Mouse (Mus musculus) neural tube, embryonic 13.5 days (tissue): Measurements from ENCODE around the gene Grxcr1. TPM values are rescaled to one million over a fixed set of nuclear protein-coding genes. Genes with fewer than 3 reads are reported as not detected.
A peak's percentile ranks its signal among the peaks of the same experiment; 100 is the strongest.

Experiments used
- ATAC-seq: fragments of 200-750 bp; cut with Nextera tagmentation; 2 replicates; pipeline ENCODE4 v1.8.0; 2017; ENCODE audit warnings: low read depth, mild to moderate bottlenecking, moderate TSS enrichment, moderate library complexity
- H3K27ac ChIP-seq: fragments of 300-500 bp; sonication (generic); replicated peaks from 2 replicates; pipeline ENCODE4 v1.5.1; 2015; ENCODE audit warnings: moderate library complexity, mild to moderate bottlenecking, inconsistent platforms
- H3K27me3 ChIP-seq: fragments of 300-500 bp; sonication (generic); 2 replicates; pipeline ENCODE4 v1.6.1; 2015; ENCODE audit warnings: mild to moderate bottlenecking, inconsistent platforms
- H3K36me3 ChIP-seq: fragments of 300-500 bp; sonication (generic); 2 replicates; pipeline ENCODE4 v1.6.1; 2015; ENCODE audit warnings: mild to moderate bottlenecking, inconsistent platforms
- H3K4me1 ChIP-seq: fragments of 300-500 bp; sonication (generic); replicated peaks from 2 replicates; pipeline ENCODE4 v1.6.1; 2015; ENCODE audit warnings: inconsistent platforms
- H3K4me2 ChIP-seq: fragments of 300-500 bp; sonication (generic); 2 replicates; pipeline ENCODE4 v1.6.1; 2015; ENCODE audit warnings: inconsistent platforms, mild to moderate bottlenecking, moderate library complexity
- H3K4me3 ChIP-seq: fragments of 300-500 bp; sonication (generic); 2 replicates; pipeline ENCODE4 v1.5.1; 2015; ENCODE audit warnings: mild to moderate bottlenecking, inconsistent platforms
- H3K9ac ChIP-seq: fragments of 300-500 bp; sonication (generic); 2 replicates; pipeline ENCODE4 v1.6.1; 2015; ENCODE audit warnings: moderate library complexity, mild to moderate bottlenecking, inconsistent platforms
- H3K9me3 ChIP-seq: fragments of 300-500 bp; sonication (generic); 2 replicates; pipeline ENCODE4 v1.6.1; 2016; ENCODE audit warnings: inconsistent platforms
- WGBS: fragments of 180-500 bp; shearing (Covaris S2); methylation state at CpG from one replicate; pipeline ENCODE4 v1.1.7; 2015; 5-methylcytosine and 5-hydroxymethylcytosine counted together
- polyA plus RNA-seq: library from polyadenylated mRNA; unstranded; fragments of >200 nt; fragmentation: Nextera tagmentation; extraction: Ambion mirVana; gene quantifications from 2 replicates; pipeline ENCODE4 v1.2.1, GENCODE M21; 2015

Gene Grxcr1
- polyA plus RNA-seq, 1 experiment from 2014 or later, result not detected

DNA sequence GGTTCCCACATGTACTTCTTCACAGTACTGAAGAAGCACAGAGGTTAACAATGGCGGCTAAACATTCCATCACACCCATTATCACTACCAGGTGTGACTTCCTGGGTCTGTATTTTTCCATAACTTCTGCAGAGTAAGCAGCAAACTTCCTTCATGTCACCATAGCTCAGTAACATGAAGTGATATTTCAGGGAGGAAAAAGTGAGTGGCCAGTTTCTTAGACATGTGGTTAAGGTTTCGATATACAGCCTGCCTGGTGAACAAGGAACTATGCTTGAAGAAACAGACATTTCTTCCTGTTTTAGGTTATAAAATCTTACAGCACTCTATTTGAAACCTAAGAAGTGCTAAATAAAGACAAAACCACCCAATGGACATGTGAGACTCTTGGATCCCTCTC, 1.7 kb downstream of the Grxcr1 start:
- no peak overlapping the region for H3K4me2 ChIP-seq

DNA sequence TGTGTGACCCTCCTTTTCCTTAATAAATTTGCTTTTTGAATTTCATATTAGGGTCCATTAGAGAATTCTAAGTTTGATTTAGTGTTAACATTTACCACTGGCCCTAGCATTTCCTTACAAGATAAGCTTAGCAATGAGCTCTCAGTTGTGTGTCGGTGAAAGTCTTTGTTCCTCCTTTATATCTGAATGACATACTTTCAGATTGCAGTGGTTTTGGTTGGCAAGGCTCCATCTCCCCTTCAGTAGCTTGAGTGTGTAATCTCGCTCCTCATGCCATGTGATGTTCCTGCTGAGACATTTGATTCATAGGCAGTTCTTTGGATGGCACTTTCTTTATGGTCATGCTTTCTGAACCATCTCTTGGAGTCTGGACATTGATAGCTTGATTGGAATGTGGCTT, 7.4 kb downstream of the Grxcr1 start:
- H3K4me3 ChIP-seq, result no peak overlapping the region
- no peak for ATAC-seq
- no peaks in the 10 kb centered on the region for H3K27me3 ChIP-seq
- WGBS, result 68% methylated on average over 2 of the region's 2 CpGs
- no peak overlapping the region for H3K4me2 ChIP-seq
- H3K9ac ChIP-seq, result no peak overlapping the region
- no peak overlapping the region for H3K27ac ChIP-seq
- H3K36me3 ChIP-seq, result no peaks in the 10 kb centered on the region
- no peaks in the 10 kb centered on the region for H3K4me1 ChIP-seq
- no peaks in the 10 kb centered on the region for H3K9me3 ChIP-seq

More for the DNA sequence above, 1.7 kb downstream of the Grxcr1 start:
- Histone ChIP-seq H3K27me3 (no peaks in the 10 kb centered on the region), H3K4me3 (no peak overlapping the region), H3K4me1 (no peaks in the 10 kb centered on the region), H3K9ac (no peak overlapping the region), H3K36me3 (no peaks in the 10 kb centered on the region), H3K9me3 (no peaks in the 10 kb centered on the region), H3K27ac (no peak overlapping the region)
- no peak for ATAC-seq
- WGBS, result 94% methylated on average over 2 of the region's 2 CpGs

DNA sequence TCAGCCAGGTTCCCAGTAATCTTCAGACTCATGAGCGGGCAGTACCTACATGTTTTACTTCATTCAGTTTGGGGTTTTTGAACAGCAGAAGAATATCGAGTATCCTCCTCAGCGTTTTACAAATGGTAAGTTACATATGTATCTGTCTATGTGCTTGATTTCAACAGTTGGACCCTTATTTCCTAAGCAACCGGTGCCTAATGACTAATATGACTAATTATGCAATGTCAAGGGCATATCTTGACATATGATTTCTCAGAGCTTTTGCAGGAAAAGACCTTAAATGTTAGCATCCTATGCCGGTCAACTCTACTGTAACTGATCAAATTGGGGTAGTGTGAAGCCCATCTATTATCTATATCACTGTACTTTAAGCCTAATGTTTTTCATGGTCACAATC, 11.7 kb downstream of the Grxcr1 start:
- no peaks in the 10 kb centered on the region for H3K9me3 ChIP-seq
- 96% methylated on average over 5 of the region's 5 CpGs for WGBS
- no peak overlapping the region for H3K4me3 ChIP-seq
- H3K4me1 ChIP-seq, result no peaks in the 10 kb centered on the region
- no peak for ATAC-seq
- H3K9ac ChIP-seq, result no peak overlapping the region
- H3K4me2 ChIP-seq, result no peak overlapping the region
- no peak overlapping the region for H3K27ac ChIP-seq
- H3K27me3 ChIP-seq, result no peaks in the 10 kb centered on the region
- no peaks in the 10 kb centered on the region for H3K36me3 ChIP-seq

DNA sequence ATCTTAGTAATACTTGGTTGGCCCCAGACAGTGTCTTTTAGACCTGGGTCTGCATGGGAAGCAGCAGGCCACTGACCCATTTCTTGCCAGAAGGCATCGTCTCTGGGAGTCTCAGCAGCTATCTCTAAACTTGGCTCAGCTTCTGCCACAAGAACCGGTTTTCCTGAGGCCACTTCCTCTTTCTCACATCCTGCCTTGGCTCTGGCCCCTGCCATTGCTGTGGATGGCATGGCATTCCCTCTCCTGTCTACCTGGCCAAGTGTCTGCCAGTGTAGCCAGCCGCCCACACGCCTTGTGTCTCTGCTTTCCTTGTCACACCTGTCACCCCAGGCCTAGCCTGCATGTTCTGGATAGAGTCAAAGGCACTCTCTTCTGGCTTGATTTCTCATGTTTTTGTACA, 17.1 kb downstream of the Grxcr1 start:
- Histone ChIP-seq H3K9ac (no peak overlapping the region), H3K27me3 (no peaks in the 10 kb centered on the region), H3K27ac (no peak overlapping the region), H3K4me2 (no peak overlapping the region), H3K36me3 (no peaks in the 10 kb centered on the region), H3K4me1 (peaks cover 9% of the 10 kb centered on the region), H3K4me3 (no peak overlapping the region), H3K9me3 (no peaks in the 10 kb centered on the region)
- ATAC-seq, result no peak
- WGBS, result 68% methylated on average over 4 of the region's 4 CpGs

DNA sequence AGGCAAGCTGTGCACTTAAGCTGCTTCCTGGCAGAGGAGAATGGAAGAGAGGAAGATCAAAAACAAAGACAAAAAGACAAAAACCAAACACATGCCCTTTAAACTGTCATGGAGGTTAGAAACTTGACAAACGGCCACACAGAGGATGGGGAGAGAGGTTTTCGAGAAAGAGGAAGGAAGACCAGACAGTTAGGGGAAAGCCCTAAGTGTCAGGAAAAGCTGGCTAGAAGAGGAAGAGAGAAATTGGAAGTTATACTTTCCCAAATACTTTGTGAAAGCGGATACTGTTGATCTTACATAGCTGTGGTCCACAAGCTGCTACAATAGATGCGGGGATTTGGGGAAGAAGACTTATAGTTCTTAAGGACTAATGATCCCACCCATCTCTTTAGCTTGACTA, 17.9 kb downstream of the Grxcr1 start:
- Histone ChIP-seq H3K27me3 (no peaks in the 10 kb centered on the region), H3K4me3 (no peak overlapping the region), H3K9me3 (no peaks in the 10 kb centered on the region), H3K27ac (no peak overlapping the region), H3K9ac (no peak overlapping the region), H3K4me2 (no peak overlapping the region), H3K4me1 (peaks cover 9% of the 10 kb centered on the region), H3K36me3 (no peaks in the 10 kb centered on the region)
- 53% methylated on average over 4 of the region's 4 CpGs for WGBS
- no peak for ATAC-seq

DNA sequence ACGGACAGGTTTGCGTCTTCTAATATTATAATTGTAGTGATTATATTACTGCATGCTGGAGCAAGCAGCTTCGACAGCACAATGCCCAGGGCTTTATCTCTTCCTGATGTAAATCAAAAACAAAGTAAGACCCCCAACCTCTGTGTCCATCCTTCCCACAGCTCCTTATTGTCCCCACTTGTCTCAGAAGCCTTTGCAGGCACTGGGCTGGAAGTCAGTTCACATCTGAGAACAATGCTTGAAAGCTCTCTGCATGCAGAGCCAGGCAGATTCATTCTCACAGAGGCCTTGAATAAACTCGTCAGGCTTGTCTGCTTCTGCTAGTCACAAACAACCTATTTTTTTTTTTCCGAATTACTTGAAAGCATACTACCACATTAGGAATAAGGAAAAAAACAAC, 19.5 kb downstream of the Grxcr1 start:
- 12% methylated on average over 5 of the region's 5 CpGs for WGBS
- ATAC-seq, result no peak
- no peak overlapping the region for H3K4me3 ChIP-seq
- no peak overlapping the region for H3K4me2 ChIP-seq
- no peaks in the 10 kb centered on the region for H3K27me3 ChIP-seq
- no peaks in the 10 kb centered on the region for H3K36me3 ChIP-seq
- H3K4me1 ChIP-seq, result peaks cover 9% of the 10 kb centered on the region
- no peak overlapping the region for H3K9ac ChIP-seq
- H3K9me3 ChIP-seq, result no peaks in the 10 kb centered on the region
- no peak overlapping the region for H3K27ac ChIP-seq

DNA sequence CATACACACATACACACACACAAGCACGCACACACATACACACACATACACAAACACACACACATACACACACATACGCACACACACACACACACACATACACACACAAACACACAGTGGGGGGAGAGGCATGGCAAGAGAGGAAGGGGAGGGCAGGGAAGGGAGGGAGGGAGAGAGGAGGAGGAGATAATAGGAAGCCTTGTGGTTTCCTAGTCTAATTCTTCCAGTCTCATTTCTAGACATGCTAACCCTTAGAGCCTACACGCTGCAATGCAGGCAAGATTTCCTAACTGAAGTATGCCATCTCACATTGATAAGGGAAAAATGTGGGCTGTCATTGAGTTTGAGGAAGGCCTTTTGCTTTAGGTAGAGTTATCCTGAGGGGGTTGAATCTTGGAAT, 25.9 kb downstream of the Grxcr1 start:
- no peak for ATAC-seq
- 95% methylated on average over 3 of the region's 3 CpGs for WGBS

DNA sequence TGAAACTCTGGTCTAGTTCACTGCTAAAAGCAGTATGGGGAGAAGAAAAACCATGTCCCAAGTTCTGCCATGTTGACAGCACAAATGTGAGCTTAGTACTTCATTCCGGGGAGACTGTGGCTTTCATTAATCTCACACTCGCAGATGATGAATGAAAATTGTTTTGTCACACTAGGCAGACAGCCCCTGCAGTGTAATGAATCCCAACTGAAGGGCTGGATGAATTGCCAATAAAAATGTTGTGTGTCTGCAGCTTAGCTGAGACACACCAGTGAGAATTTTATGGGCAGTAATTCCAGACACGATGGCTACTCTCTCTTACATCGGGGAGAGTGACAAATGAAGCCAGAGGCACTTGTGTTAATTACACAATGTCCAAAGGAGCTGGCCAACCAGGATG, 37.1 kb downstream of the Grxcr1 start:
- no peak overlapping the region for H3K4me3 ChIP-seq
- 16% methylated on average over 4 of the region's 4 CpGs for WGBS
- H3K9me3 ChIP-seq, result no peaks in the 10 kb centered on the region
- H3K27me3 ChIP-seq, result no peaks in the 10 kb centered on the region
- no peak overlapping the region for H3K27ac ChIP-seq
- H3K9ac ChIP-seq, result no peak overlapping the region
- H3K4me2 ChIP-seq, result no peak overlapping the region
- H3K36me3 ChIP-seq, result no peaks in the 10 kb centered on the region
- H3K4me1 ChIP-seq, result peaks cover 5% of the 10 kb centered on the region; the same call in 1 of the 2 replicates
- peak; percentile 65; the same call in 1 of the 2 replicates for ATAC-seq

More for the DNA sequence above, 25.9 kb downstream of the Grxcr1 start:
- Histone ChIP-seq H3K4me2 (no peak overlapping the region), H3K36me3 (no peaks in the 10 kb centered on the region), H3K27ac (no peak overlapping the region), H3K27me3 (no peaks in the 10 kb centered on the region), H3K9ac (no peak overlapping the region), H3K9me3 (no peaks in the 10 kb centered on the region), H3K4me1 (no peaks in the 10 kb centered on the region), H3K4me3 (no peak overlapping the region)

DNA sequence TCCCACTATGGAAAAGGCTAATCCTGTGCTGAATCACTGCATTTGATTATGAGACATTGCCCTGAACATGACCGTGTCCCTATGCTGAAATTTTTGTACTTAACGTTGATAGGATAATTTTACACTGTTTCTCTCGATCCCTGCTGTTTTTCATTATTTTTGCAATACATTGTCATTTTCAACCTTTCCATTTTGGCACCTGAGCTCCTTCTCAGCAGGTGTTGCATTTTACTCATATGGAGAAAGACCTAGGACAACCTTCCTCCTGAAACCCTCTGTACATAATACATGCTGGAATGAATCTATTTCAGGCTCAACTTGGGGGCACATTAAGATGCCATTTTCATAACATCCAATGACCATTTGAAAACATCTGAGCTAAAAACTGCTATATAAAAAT, 38.7 kb downstream of the Grxcr1 start:
- H3K27me3 ChIP-seq, result no peaks in the 10 kb centered on the region
- no peak overlapping the region for H3K9ac ChIP-seq
- peaks cover 5% of the 10 kb centered on the region; the same call in 1 of the 2 replicates for H3K4me1 ChIP-seq
- H3K4me3 ChIP-seq, result no peak overlapping the region
- no peak for ATAC-seq
- no peak overlapping the region for H3K27ac ChIP-seq
- no peak overlapping the region for H3K4me2 ChIP-seq
- no peaks in the 10 kb centered on the region for H3K9me3 ChIP-seq
- H3K36me3 ChIP-seq, result no peaks in the 10 kb centered on the region
- WGBS, result 79% methylated on average over 3 of the region's 3 CpGs

DNA sequence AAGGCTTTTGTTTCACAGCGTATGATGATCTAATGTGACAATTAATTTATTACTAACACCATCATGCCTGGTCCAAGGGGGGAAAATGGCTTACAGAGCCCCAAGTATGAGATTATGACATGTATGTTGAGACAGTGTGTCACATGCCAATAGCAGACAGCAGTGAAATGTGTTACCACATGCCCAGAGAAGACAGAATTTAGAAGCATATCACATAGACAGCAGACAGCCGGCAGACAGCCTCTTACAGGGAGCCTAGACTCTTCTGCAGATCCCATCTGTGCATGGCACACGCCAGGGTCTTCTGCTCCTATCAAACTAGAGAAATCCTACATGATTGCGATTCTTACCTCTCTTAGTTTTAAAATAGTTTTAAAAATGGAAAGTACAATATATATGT, 40.2 kb downstream of the Grxcr1 start:
- Histone ChIP-seq H3K4me1 (peaks cover 5% of the 10 kb centered on the region; the same call in 1 of the 2 replicates), H3K9me3 (no peaks in the 10 kb centered on the region), H3K4me2 (no peak overlapping the region), H3K27ac (no peak overlapping the region), H3K9ac (no peak overlapping the region), H3K4me3 (no peak overlapping the region), H3K27me3 (no peaks in the 10 kb centered on the region), H3K36me3 (no peaks in the 10 kb centered on the region)
- WGBS, result 87% methylated on average over 4 of the region's 4 CpGs
- ATAC-seq, result no peak

DNA sequence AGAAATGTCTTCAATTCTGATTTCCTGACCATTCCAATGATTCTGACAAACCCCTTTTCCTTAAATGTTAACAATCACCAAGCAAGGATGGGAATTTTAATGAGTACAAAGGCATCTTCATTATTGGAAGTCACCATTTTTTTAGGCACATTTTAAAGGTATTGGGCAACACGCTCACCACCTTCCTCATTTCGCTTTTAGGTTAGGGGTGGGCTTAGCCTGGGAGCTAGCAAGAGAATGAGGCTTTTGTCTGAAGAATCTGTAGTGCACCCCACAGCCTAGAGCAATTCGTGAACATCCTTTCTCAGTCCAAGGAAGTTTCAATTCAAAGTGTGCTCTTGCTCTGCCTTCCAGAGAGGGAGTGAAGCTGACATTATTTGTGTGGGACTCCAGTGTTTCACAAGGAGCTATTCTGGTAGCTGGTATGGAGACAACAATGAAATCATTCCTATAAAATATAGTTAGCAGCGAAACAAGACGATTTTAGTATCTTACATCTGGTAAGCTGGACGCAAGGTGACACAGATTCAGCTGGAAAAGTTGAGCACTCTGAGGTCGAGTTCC, 55.0 kb downstream of the Grxcr1 start:
- Histone ChIP-seq H3K9me3 (no peaks in the 10 kb centered on the region), H3K36me3 (no peaks in the 10 kb centered on the region), H3K27ac (no peak overlapping the region), H3K9ac (no peak overlapping the region), H3K4me2 (no peak overlapping the region), H3K4me3 (no peak overlapping the region), H3K4me1 (0 out of 2 replicates have a peak, but pooled peaks cover 4% of the 10 kb centered on the region), H3K27me3 (no peaks in the 10 kb centered on the region)
- ATAC-seq, result no peak
- WGBS, result 73% methylated on average over 7 of the region's 7 CpGs

DNA sequence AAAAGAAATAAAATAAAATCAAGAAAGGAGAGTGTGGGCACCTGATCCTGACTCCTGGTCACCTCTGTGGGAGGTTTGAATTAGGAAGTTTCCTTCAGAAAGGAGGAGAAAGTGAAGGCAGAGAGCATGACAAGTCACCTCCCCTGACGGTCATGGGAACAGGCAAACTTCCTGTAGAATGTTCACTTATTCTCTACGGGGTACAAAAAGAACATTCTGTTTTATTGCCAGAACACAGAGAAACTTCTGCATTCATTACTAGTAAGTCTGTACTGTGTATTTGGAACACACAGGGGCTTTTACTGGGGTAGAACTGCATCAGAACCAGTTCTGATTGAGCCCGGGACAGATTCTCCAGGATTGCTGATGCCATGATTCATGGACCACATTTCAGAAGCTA, 55.5 kb downstream of the Grxcr1 start:
- Histone ChIP-seq H3K9me3 (no peaks in the 10 kb centered on the region), H3K4me1 (0 out of 2 replicates have a peak, but pooled peaks cover 4% of the 10 kb centered on the region), H3K4me3 (no peak overlapping the region), H3K27ac (no peak overlapping the region), H3K36me3 (no peaks in the 10 kb centered on the region), H3K4me2 (no peak overlapping the region), H3K27me3 (no peaks in the 10 kb centered on the region), H3K9ac (no peak overlapping the region)
- ATAC-seq, result no peak
- 72% methylated on average over 3 of the region's 3 CpGs for WGBS

DNA sequence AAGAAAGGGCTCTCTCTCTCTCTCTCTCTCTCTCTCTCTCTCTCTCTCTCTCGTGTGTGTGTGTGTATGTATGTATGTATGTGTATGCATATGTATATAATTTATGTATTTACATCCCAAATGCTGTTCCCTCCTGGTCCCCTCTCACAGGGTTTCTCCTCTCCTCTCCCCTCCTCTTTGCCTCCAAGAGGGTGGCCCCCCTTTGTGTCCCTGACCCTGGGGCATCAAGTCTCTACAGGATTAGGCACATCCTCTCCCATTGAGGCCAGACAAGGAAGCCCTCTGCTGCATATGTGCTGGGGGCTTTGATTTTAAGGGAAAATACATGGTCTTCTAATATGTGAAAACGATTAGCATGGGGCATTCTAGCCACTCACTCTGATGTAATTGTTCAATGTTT, 61.5 kb downstream of the Grxcr1 start:
- no peak overlapping the region for H3K4me2 ChIP-seq
- H3K4me1 ChIP-seq, result 0 out of 2 replicates have a peak, but pooled peaks cover 3% of the 10 kb centered on the region
- H3K27ac ChIP-seq, result no peak overlapping the region
- 69% methylated on average over 2 of the region's 2 CpGs for WGBS
- ATAC-seq, result no peak
- H3K4me3 ChIP-seq, result no peak overlapping the region
- H3K9me3 ChIP-seq, result no peaks in the 10 kb centered on the region
- no peak overlapping the region for H3K9ac ChIP-seq
- no peaks in the 10 kb centered on the region for H3K36me3 ChIP-seq
- no peaks in the 10 kb centered on the region for H3K27me3 ChIP-seq
